Mouse (Mus musculus) left cerebral cortex, adult 8-10 months (tissue): ENCODE results near the gene Alpk3. TPM values are rescaled to one million over a fixed set of nuclear protein-coding genes. Genes with fewer than 3 reads are reported as not detected.
"Not testable (repeated sequence)": the region's sequence is repeated elsewhere in the genome, so short reads cannot be mapped to it uniquely, and the experiment has no call there.

ENCODE experiments used
- DNase-seq, 2 experiments: peaks; one replicate each; pipeline ENCODE4 v3.0.0; 2022; ENCODE audit warnings: low spot score in 2 of 2
- total RNA-seq, 4 experiments: library from RNA; stranded (reverse); gene quantifications; 2 replicates each; pipeline ENCODE4 v1.2.4; 2022

Gene Alpk3
- total RNA-seq, 4 experiments from 2014 or later = 0.48 to 0.95 (median 0.65) TPM

DNA sequence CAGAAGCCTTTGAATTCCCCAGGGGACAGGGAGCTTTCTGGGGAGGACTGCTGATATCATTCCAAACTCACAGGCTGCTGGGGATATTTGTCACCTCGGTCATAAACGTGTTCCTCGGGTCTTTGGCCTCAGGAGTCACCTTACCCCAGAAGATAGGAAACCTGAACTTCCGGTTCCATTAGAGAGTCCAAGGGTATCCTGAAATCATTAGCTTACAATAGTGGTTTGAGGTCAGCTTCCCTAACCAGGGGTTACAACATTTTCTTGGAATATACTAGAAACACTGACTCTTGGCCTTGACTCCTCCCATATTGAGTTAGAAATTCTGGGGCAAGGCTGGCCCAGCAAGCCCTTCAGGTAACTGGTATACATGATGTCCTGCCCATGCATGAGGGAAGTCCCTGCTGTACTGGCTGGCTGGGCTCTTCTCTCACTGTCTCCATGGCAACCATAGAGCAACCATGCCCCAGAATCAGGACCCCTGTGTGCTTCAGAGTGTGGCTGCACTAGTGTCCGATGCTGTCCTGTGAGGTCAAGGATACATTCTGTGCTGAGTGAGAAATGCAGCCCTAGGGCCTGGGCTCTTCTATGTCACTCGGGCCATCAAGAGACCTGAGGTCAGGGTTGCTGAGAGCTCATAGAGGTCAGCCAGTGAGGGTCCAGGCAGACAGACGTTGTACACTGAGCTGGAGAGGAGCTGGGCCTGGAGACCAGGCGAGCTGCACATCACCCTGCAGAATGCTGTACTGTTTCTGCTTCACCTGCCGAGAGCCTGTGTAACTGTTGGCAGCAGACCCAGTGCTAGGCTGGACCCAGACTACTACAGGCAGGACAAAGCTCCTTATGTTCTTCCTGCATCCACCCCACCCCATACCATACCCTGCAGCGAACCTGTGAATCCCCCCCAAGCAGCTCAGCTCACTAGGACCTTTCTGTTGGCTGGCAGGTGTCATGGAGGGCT is 68.1 kb downstream of the Alpk3 start:
- DNase-seq = no peak

DNA sequence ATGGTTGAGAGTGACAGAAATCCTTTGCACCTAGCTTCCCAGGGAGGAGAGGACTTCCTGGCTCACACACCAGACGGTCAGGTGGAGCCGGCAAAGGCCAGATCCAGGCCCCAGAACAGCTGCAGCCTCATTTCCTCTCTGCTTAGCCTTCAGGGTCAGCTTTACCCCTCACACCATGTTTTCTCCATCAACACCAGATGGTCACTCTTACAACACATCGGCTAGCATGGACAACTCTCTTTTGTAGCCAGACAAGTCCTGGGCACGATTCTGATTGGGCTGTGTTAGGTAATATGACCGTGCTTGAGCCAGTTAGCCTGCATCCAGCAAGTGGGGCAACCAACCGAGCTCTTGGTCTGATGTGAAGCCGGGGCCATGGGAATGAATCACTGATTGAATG is 74.5 kb downstream of the Alpk3 start:
- DNase-seq = no peak

DNA sequence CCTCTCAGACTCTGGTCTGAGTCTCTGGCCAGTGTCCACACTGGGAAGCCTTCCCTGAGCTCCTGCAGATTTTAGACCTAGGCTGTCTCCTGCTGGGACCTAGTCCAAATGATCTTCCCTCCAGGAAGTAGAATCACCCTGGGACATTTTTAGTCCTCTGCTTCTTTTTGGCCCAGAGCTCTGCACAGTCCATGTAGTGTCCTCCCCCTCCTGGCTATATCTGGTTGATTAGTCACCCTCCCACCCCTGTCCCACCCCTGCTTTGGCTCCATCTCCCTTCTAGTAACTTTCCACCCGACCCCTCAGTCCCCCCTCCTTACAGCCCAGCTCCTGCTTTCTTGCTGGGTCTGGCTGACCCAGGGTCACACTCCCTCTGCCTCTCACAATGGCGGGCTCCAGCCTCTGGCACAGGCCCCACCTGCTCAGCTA is 75.5 kb downstream of the Alpk3 start:
- DNase-seq = no peak

DNA sequence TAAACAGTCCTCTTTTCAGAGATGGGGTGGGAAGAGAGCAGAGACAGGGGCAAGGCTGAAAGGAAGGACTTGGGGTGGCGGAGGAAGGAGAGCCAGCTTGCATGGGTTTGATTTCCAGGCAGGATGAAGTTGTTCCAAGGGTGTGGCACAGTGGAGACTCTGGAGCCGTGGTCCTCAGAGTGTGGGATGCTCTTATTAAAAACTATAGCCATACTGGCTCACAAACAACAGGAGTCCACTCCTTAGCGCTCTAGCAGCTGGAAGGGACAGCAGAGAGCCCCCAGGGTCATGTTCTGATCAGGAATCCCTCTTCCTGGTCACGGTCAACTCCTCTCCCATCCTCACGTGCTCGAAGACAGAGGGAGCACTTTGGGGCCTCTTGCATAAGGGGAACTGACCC is 76.0 kb downstream of the Alpk3 start:
- DNase-seq = no peak

DNA sequence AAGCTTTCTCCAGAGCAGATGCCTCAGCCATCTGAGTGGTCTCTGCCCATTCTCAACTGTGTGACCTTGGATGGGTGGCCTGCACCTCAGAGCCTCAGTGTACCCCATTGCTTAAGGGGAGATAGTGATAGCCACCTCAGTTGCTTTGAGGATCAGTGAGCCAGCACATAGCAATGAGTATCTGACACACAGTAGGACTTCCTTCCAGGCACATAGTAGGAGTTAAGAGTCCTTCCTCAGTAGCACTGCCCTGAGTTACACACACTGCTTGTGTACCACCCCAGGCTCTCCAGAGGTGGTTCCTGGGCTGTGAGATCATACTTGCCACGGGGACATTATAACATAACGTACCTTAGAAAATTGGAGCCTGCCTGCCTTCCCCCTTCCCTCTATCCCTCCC is 76.5 kb downstream of the Alpk3 start:
- no peak for DNase-seq

DNA sequence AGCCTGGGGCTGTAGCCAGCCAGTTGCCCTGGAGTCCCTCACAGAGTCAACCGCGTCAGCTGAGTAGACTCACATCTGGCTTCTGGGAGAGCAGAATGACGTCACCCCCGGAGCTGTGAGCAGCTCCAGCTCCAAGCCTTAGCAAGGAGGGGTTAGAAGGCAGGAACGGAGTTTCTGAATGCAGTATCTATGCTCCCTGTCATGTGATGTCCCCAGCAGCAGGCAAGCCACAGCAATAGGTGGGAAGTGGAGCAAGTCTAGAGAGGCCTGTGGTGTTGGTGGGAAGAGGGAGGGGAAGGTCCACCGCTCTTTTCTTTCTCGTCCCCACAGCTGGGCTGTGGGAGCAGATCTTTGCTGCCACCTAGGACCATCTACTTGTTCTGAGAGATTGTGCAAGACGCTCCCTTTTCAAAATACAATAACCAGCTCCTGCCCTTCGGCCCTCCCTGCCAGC is 77.2 kb downstream of the Alpk3 start:
- peak; percentile 49 to 78 for DNase-seq

DNA sequence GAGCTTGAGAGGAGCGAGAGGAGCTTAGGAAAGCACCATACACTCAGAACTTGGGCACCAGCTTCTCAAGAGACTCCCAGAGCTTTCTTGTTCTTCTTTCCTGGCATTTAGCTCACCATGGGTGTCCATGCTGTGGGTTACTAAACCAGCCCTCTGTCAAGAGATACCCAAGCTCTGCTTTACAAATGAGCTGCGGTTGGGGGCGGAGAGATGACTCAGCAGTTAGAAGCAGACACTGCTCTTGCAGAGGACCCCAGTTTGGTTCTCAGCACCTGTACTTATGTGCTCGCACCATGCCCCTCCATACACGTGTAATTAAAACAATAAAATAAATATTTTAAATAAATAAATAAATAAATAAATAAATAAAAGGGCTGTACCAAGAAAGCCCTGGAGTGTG is 79.9 kb downstream of the Alpk3 start:
- no peak for DNase-seq

DNA sequence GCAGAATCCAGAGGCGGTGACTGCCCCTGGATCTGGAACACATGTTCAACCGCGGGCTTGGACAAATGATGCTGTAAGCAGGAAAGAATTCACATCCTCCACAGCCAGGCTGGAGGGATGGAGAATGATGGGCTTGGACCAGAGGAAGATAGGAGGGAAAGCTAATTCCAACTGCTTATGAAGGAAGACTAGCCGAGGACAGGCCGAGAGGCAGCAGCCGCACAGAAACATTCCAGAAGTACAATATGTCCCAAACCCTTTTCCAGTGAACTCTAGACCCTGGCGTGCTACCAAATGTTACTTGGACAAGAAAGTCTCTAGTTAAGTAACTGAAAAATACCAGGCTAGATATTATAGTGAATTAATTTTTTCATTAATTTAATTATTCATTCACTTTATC is 81.7 kb downstream of the Alpk3 start:
- DNase-seq = no peak

DNA sequence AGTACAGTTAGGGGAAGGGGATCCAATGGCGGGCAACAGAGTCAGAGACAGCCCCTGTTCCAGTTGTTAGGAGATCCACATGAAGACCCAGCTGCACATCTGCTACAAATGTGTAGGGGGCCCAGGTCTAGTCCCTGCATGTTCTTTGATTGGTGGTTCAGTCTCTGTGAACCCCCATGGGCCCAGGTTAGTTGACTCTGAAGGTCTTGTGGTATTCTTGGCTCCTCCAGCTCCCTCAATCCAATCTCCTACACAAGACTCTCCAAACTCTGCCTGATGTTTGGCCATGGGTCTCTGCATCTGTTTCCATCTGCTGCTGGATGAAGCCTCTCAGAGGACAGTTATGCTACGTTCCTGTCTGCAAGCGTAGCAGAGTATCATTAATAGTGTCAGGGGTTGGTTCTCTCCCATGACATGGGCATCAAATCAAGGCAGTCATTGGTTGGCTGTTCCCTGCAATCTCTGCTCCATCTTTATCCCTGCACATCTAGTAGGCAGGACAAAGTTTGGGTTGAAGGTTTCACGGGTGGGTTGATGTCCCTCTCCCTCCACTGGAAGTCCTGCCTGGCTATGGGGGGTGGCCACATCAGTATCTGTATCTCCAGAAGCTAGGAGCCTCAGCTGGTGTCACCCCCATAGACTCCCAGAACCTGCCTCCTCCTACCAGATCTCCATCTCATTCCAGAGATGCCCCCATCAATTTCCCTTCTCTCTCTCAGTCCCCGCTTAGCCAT is 82.4 kb downstream of the Alpk3 start:
- no peak for DNase-seq

DNA sequence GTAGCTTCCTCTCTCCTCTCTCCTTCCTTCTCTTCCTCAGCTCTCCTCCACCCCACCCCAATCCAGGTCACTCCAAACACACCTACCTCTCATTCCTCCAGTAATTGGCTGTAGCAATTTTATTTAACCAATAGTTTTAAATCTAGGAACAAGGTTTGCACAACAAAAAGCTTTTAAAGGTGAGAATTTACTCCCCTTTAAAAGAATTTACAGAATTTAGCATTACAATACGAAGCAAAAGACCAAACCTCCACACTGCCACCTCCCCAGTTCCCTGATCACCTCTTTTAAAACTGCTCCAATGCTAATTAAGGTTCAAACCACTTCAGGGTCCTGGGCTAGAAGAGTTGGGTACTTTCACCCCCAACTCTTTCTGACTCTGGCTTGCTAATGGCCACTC is 84.1 kb downstream of the Alpk3 start:
- DNase-seq = no peak

DNA sequence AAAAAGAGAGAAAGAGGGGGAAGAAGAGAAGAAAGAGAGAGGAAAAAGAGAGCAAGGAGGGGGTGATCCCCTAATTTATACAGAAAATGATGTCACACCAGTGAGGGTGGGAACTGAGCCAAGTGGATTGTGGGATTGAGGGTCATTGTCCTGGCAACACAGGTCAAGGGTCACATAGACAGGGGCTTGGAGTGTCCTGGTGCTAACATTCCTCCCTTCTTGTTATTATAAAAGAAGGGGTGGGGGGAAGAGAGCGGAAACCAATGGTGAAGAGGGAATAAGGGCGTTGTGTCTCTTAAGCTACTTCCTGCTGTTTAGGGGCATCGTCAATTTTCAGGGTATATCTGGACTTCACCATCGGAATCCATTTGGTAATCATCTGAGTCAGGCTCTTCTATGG is 85.7 kb downstream of the Alpk3 start:
- DNase-seq = not testable (repeated sequence)

DNA sequence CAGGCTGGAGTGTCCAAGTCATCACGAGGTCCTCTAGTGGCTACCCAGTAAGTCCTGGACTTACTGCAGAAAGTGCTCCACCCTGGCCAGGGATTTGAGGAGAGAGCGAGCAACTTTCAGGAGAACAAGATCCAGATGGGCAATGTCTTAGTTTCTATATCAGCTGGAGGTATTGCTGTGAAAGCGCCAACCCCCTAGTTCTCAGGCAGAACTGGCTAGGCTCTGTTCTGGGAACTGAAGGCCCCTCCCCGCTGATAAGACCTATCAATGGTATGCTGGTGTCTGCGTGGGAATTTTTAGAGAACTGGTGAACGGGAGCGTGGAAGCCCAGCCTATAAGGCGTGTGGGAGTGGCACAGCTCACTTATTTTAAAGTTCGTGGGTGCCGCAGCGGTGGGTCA is 92.4 kb downstream of the Alpk3 start:
- no peak for DNase-seq

DNA sequence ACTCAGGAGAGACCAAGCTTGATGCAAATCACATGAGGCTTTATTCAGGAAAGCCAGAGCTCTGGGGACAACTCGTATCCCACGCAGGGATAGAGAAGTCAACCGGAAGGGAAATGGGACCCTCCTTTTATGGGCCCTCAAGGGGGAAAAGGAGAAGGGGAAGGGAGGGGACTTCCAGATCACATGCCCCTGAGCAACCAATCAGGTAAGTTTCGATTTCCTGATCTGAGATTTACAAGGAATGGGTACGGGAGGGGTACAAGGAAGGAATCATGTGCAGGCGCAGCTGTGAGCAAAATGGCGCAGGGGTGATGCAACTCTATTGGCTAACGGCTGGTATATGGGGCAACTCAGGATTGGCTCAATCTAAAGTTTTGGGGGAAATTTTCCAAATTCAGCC is 93.8 kb downstream of the Alpk3 start:
- no peak for DNase-seq

DNA sequence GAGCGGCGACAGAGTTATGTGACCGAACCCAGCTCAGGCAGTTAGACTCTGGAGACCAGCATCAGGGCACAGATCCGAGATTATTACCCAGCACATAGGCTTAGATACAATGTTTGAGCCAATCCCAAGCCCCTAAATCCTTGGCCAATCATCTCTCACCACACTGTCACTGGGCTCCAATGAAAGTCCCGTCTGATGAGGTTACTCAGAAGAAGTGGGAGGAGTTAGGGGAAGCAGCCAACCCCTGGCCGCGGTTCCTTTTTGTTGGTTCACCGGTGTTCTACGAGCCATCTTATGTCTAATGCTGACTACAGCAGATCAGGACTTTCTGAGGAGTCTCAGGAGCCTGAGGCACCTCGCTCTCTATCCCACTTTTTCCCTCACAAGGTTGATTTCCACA is 94.9 kb downstream of the Alpk3 start:
- no peak for DNase-seq

DNA sequence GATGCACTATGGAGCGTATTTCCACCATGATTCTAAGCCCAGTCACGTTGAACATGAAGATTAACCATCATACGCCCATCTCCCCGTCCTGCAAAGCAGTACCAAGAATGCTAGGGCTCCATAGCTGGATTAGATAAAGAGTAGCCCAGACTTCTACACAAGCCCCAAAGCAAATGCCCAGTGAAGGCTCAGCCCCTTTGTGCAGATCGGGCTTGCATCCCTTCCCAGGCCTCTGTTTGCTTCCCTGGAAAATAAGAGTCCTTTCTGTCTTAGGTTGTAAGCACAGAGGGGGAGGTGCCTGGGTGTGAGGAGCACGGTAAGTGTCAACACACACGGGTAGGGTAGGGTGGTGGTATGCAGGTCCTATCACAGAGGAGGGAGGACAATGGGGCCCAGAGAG is 95.4 kb downstream of the Alpk3 start:
- no peak for DNase-seq

DNA sequence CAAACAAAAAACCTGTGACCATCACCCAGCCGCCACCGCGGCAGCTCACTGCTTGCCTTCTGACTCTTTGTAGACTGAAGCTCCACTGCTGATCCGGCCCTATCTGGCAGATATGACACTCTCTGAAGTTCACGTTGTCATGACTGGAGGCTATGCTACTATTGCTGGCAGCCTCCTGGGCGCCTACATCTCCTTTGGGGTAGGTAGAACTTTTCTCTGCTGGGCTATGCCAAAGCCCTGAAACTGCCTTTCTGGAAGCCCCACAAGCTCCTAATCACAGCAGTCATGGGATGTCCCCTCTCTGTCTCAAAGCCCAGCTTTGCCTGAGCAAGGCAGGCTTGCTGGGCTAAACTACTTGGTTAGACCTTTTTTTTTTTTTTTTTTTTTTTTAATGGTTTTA is 95.9 kb downstream of the Alpk3 start:
- no peak for DNase-seq

DNA sequence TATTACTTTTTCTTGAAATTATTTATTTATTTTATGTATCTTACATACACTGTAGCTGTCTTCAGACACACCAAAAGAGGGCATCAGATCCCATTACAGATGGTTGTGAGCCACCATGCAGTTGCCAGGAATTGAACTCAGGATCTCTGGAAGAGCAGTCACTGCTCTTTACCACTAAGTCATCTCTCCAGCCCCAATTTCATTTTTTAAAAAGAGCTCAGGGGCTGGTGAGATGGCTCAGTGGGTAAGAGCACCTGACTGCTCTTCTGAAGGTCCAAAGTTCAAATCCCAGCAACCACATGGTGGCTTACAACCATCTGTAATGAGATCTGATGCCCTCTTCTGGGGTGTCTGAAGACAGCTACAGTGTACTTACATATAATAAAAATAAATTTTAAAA is 96.8 kb downstream of the Alpk3 start:
- not testable (repeated sequence) for DNase-seq

DNA sequence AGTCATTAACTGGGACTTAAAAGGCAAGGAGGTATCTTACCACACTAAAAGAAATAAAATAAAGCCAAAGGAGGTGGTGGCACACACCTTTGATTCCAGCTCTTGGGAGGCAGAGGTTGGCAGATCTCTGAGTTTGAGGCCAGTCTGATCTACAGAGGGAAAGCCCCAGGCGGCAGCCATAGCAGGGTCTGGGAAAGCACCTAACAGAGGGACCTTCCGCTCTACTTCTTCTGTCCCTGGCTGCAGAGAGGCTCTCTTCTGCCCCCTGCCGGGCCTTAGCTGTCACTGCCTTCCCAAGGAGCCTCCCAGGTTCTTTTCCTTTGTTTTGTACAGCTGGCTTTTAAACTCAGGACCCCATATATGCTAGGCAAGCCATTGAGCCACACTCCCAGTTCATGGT is 97.6 kb downstream of the Alpk3 start:
- no peak for DNase-seq
